Mouse (Mus musculus): ENCODE measurements around the gene Mrps30. TPM values are rescaled to one million over a fixed set of nuclear protein-coding genes. Genes with fewer than 3 reads are reported as not detected.
"Not testable (repeated sequence)": the region's sequence is repeated elsewhere in the genome, so short reads cannot be mapped to it uniquely, and the experiment has no call there.

The Mrps30 gene
- 18.6 and 19.9 TPM in 2 replicates for polyA plus RNA-seq (2012; rRNA removed)

GRCm38 (mm10) chr13:118386511-118387447 lies at the start of gene Mrps30, which contains the start of gene B430218F22Rik:
Mrps30 (minus strand) TSS chr13:118387252.
B430218F22Rik (plus strand) TSS chr13:118386630.
- DNase-seq (ENCODE audit: low read depth) = peak; percentile 99
- peak; percentile 46; the same call in 1 of the 2 replicates for TF ChIP-seq POLR2A (IDR thresholded peaks at IDR 0.05; ENCODE audit: borderline replicate concordance, extremely low read depth, insufficient read depth, insufficient read length, poor library complexity, severe bottlenecking)
- TF ChIP-seq CTCF (IDR thresholded peaks at IDR 0.05; ENCODE audit: borderline replicate concordance, extremely low read depth, insufficient read depth, insufficient read length) = no peak

- DNase-seq (ENCODE audit: low read depth) = no peak
- TF ChIP-seq POLR2A (IDR thresholded peaks at IDR 0.05; ENCODE audit: borderline replicate concordance, extremely low read depth, insufficient read depth, insufficient read length, poor library complexity, severe bottlenecking) (no peak), CTCF (IDR thresholded peaks at IDR 0.05; ENCODE audit: borderline replicate concordance, extremely low read depth, insufficient read depth, insufficient read length) (no peak)
Observed at GRCm38 (mm10) chr13:118420847-118421246, 33.8 kb upstream of the Mrps30 start.

GRCm38 (mm10) chr13:118420408-118420807 lies 33.4 kb upstream of the Mrps30 start:
- no peak for TF ChIP-seq POLR2A (IDR thresholded peaks at IDR 0.05; ENCODE audit: borderline replicate concordance, extremely low read depth, insufficient read depth, insufficient read length, poor library complexity, severe bottlenecking)
- TF ChIP-seq CTCF (IDR thresholded peaks at IDR 0.05; ENCODE audit: borderline replicate concordance, extremely low read depth, insufficient read depth, insufficient read length) = no peak
- no peak for DNase-seq (ENCODE audit: low read depth)

GRCm38 (mm10) chr13:118418163-118418562 lies 31.1 kb upstream of the Mrps30 start:
- peak; percentile 24 for DNase-seq (ENCODE audit: low read depth)
- TF ChIP-seq CTCF (IDR thresholded peaks at IDR 0.05; ENCODE audit: borderline replicate concordance, extremely low read depth, insufficient read depth, insufficient read length) (no peak), POLR2A (IDR thresholded peaks at IDR 0.05; ENCODE audit: borderline replicate concordance, extremely low read depth, insufficient read depth, insufficient read length, poor library complexity, severe bottlenecking) (no peak)

GRCm38 (mm10) chr13:118411297-118411992 lies 24.4 kb upstream of the Mrps30 start:
- no peak for DNase-seq (ENCODE audit: low read depth)
- TF ChIP-seq POLR2A (IDR thresholded peaks at IDR 0.05; ENCODE audit: borderline replicate concordance, extremely low read depth, insufficient read depth, insufficient read length, poor library complexity, severe bottlenecking) (no peak), CTCF (IDR thresholded peaks at IDR 0.05; ENCODE audit: borderline replicate concordance, extremely low read depth, insufficient read depth, insufficient read length) (no peak)

GRCm38 (mm10) chr13:118403544-118403943 lies 16.5 kb upstream of the Mrps30 start:
- DNase-seq (ENCODE audit: low read depth) = peak; percentile 88
- TF ChIP-seq POLR2A (IDR thresholded peaks at IDR 0.05; ENCODE audit: borderline replicate concordance, extremely low read depth, insufficient read depth, insufficient read length, poor library complexity, severe bottlenecking) (no peak), CTCF (IDR thresholded peaks at IDR 0.05; ENCODE audit: borderline replicate concordance, extremely low read depth, insufficient read depth, insufficient read length) (peak; percentile 45)

- no peak for DNase-seq (ENCODE audit: low read depth)
- TF ChIP-seq CTCF (IDR thresholded peaks at IDR 0.05; ENCODE audit: borderline replicate concordance, extremely low read depth, insufficient read depth, insufficient read length) = no peak
- no peak for TF ChIP-seq POLR2A (IDR thresholded peaks at IDR 0.05; ENCODE audit: borderline replicate concordance, extremely low read depth, insufficient read depth, insufficient read length, poor library complexity, severe bottlenecking)
Observed at GRCm38 (mm10) chr13:118400340-118400739, 13.3 kb upstream of the Mrps30 start.

- DNase-seq (ENCODE audit: low read depth) = no peak
- TF ChIP-seq POLR2A (IDR thresholded peaks at IDR 0.05; ENCODE audit: borderline replicate concordance, extremely low read depth, insufficient read depth, insufficient read length, poor library complexity, severe bottlenecking) (no peak), CTCF (IDR thresholded peaks at IDR 0.05; ENCODE audit: borderline replicate concordance, extremely low read depth, insufficient read depth, insufficient read length) (no peak)
Observed at GRCm38 (mm10) chr13:118395803-118396202, 8.8 kb upstream of the Mrps30 start.

- not testable (repeated sequence) for DNase-seq (ENCODE audit: low read depth)
Observed at GRCm38 (mm10) chr13:118387448-118387801, 373 bp upstream of the Mrps30 start.

GRCm38 (mm10) chr13:118380381-118380780 lies 6.7 kb downstream of the Mrps30 start:
- no peak for DNase-seq (ENCODE audit: low read depth)
- no peak for TF ChIP-seq POLR2A (IDR thresholded peaks at IDR 0.05; ENCODE audit: borderline replicate concordance, extremely low read depth, insufficient read depth, insufficient read length, poor library complexity, severe bottlenecking)
- no peak for TF ChIP-seq CTCF (IDR thresholded peaks at IDR 0.05; ENCODE audit: borderline replicate concordance, extremely low read depth, insufficient read depth, insufficient read length)

GRCm38 (mm10) chr13:118379155-118379554 lies 7.9 kb downstream of the Mrps30 start:
- TF ChIP-seq CTCF (IDR thresholded peaks at IDR 0.05; ENCODE audit: borderline replicate concordance, extremely low read depth, insufficient read depth, insufficient read length) (peak; percentile 74; the same call in 1 of the 2 replicates), POLR2A (IDR thresholded peaks at IDR 0.05; ENCODE audit: borderline replicate concordance, extremely low read depth, insufficient read depth, insufficient read length, poor library complexity, severe bottlenecking) (no peak)

More at GRCm38 (mm10) chr13:118379155-118379554, 7.9 kb downstream of the Mrps30 start:
- DNase-seq (ENCODE audit: low read depth) = peak; percentile 64
